Mouse (Mus musculus) midbrain, embryonic 10.5 days (tissue): ENCODE results near the gene Amigo3. TPM values are rescaled to one million over a fixed set of nuclear protein-coding genes. Genes with fewer than 3 reads are reported as not detected.

Experiments
- DNase-seq: peaks from one replicate; pipeline ENCODE4 v3.0.0-alpha.2; 2017; ENCODE audit warnings: low spot score
- H3K27ac ChIP-seq: fragments of 300-500 bp; sonication (generic); replicated peaks from 2 replicates; pipeline ENCODE4 v1.5.1; 2016; ENCODE audit warnings: mild to moderate bottlenecking
- H3K27me3 ChIP-seq: fragments of 300-500 bp; sonication (generic); 2 replicates; pipeline ENCODE4 v1.6.1; 2016; ENCODE audit warnings: low read depth, mild to moderate bottlenecking; ENCODE audit not compliant: poor library complexity, severe bottlenecking
- H3K36me3 ChIP-seq: fragments of 300-500 bp; sonication (generic); 2 replicates; pipeline ENCODE4 v1.6.1; 2016; ENCODE audit warnings: mild to moderate bottlenecking, moderate library complexity
- H3K4me1 ChIP-seq: fragments of 300-500 bp; sonication (generic); 2 replicates; pipeline ENCODE4 v1.6.1; 2016
- H3K4me3 ChIP-seq: fragments of 300-500 bp; sonication (generic); 2 replicates; pipeline ENCODE4 v1.5.1; 2016; ENCODE audit warnings: mild to moderate bottlenecking, moderate library complexity
- H3K9me3 ChIP-seq: fragments of 300-500 bp; sonication (generic); replicated peaks from 2 replicates; pipeline ENCODE4 v1.6.1; 2016; ENCODE audit warnings: mild to moderate bottlenecking
- WGBS: fragments of 180-500 bp; shearing (Covaris S2); methylation state at CpG from one replicate; pipeline ENCODE4 v1.1.7; 2016; 5-methylcytosine and 5-hydroxymethylcytosine counted together
- polyA plus RNA-seq: library from polyadenylated mRNA; unstranded; fragments of >200 nt; fragmentation: Nextera tagmentation; extraction: Ambion mirVana; gene quantifications from 2 replicates; pipeline ENCODE4 v1.2.1, GENCODE M21; 2016

Amigo3 gene
- polyA plus RNA-seq, 1 experiment from 2014 or later = 2.6 TPM

DNA sequence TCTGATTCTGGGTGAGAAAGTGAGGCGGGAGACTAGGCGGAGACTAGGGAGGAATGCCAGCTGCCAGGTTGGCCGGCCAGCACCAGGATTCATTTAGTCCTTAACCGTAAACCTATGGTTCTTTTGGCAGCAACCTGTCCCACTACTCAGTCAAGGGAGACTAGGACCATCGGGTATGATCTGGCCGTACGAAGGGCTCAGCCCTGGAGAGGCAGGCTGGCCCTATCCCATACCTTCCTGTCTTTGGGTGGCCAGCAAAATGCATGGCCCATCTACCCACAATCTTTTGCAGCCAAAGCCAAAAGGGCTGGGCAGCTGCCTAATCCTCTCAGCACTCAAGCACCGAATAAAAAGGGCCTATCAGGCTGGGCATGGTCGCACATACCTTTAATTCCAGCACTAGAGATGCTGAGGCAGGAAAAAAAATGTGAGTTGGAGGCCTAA lies 19.5 kb downstream of the Amigo3 start:
- 61% methylated on average over 9 of the region's 9 CpGs for WGBS
- Histone ChIP-seq H3K9me3 (no peaks in the 10 kb centered on the region), H3K27me3 (no peaks in the 10 kb centered on the region), H3K4me1 (peaks cover 21% of the 10 kb centered on the region), H3K27ac (peak overlapping the region; percentile 59), H3K36me3 (peaks cover 32% of the 10 kb centered on the region), H3K4me3 (no peak overlapping the region)
- DNase-seq = no peak

DNA sequence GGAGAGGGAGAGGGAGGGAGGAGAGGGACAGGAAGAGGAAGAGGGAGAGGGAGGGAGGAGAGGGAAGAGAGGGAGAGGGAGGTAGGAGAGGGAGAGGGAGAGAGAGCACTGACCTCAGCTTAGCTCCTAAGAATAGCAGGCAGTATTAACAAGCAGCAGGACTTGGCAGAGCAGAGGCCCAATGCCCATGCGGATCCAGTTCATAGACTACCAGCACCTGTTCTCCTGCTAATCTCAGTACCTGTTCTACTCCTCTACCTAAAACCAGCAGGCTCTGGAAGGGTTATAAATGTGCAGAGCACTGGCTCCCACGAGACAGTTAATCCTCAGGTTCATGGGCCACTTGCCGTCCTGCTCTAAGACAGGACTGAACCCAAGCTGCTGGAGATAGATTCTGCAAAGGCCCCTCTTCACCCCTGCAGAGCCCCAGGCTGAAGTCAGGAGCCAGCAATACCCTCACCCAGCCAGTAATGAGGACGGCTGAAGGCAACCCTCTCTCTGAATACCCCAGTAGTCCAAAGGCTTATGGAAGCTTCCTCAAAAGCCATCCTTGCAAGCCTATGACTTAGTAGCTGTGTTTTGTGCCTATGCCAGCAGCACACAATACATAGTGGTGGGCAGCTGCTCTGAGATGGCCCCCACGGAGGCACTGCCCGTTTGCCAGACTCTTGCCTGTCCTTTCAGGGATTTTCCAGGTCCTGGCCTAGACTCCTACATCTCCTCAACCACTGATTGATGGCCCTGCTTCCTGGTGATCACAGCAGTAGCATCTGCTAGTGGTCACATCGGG lies 20.4 kb downstream of the Amigo3 start:
- H3K27me3 ChIP-seq = no peaks in the 10 kb centered on the region
- peaks cover 30% of the 10 kb centered on the region for H3K4me1 ChIP-seq
- H3K36me3 ChIP-seq = peaks cover 32% of the 10 kb centered on the region
- DNase-seq = no peak
- H3K27ac ChIP-seq = peak overlapping the region; percentile 52
- H3K4me3 ChIP-seq = no peak overlapping the region
- H3K9me3 ChIP-seq = no peaks in the 10 kb centered on the region
- 69% methylated on average over 7 of the region's 7 CpGs for WGBS

DNA sequence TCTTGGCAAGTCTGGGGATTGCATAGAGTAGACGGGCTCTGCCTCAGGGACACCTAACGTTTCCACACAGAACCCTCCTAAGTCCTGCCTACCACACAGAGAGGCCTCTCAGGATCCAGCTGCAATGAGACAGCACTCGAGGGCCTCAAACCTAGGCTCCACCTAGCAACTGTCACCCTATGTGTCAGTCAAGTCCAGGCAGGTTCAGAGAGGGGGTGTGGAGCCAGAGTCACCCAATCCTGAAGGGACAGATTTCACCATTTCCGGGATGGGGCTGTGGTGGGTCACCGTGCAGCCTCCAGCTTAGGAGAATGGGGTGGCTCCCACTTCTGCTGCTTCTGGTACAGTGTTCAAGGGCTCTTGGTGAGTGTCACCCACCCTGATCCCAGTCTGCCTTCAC lies 27.2 kb downstream of the Amigo3 start, which contains the start of gene Mst1:
Gene Mst1, plus strand, starts transcription at position 269 of the 400 bp plus-strand sequence.
- no peak for DNase-seq
- Histone ChIP-seq H3K9me3 (no peaks in the 10 kb centered on the region), H3K4me1 (peaks cover 42% of the 10 kb centered on the region), H3K4me3 (peak within 1 kb of the TSS; percentile 77), H3K27ac (peak within 1 kb of the TSS; percentile 91), H3K36me3 (peaks cover 14% of the 10 kb centered on the region), H3K27me3 (peaks cover 53% of the 10 kb centered on the region)
- WGBS = 82% methylated on average over 5 of the region's 5 CpGs

DNA sequence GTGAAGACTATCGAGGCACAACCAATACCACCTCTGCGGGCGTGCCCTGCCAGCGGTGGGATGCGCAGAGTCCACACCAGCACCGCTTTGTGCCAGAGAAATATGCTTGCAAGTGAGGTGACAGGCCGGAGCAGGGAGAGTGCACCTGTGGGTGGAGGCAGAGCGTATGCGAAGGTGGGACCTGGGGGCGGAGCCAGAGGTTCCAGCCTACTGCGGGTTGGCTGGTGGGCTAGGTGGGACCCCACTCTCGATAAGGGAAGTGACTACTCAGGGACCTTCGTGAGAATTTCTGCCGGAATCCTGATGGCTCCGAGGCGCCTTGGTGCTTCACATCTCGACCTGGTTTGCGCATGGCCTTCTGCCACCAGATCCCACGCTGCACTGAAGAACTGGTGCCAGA lies 29.6 kb downstream of the Amigo3 start:
- peaks cover 53% of the 10 kb centered on the region for H3K27me3 ChIP-seq
- no peak for DNase-seq
- H3K4me3 ChIP-seq = peak overlapping the region; percentile 21
- peaks cover 38% of the 10 kb centered on the region for H3K36me3 ChIP-seq
- H3K9me3 ChIP-seq = no peaks in the 10 kb centered on the region
- H3K4me1 ChIP-seq = peaks cover 40% of the 10 kb centered on the region
- H3K27ac ChIP-seq = no peak overlapping the region
- WGBS = 6% methylated on average over 19 of the region's 19 CpGs

DNA sequence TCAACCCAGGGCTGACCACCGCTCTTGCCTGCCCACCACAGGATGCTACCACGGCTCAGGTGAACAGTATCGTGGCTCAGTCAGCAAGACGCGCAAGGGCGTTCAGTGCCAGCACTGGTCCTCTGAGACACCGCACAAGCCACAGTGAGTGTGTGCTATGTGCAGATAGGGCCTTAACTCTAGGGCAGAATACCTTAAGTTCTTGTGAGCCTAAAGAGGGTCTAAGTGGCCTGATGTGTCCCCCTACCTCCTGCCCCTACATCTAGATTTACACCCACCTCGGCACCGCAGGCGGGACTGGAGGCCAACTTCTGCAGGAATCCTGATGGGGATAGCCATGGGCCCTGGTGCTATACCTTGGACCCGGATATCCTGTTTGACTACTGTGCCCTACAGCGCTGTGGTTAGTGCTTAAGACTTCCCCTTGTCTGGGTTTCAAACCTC lies 30.1 kb downstream of the Amigo3 start, which contains the start of gene Rnf123:
Gene Rnf123, minus strand, starts transcription at position 359 of the 444 bp plus-strand sequence.
- Histone ChIP-seq H3K36me3 (peaks cover 43% of the 10 kb centered on the region), H3K4me1 (peaks cover 35% of the 10 kb centered on the region), H3K9me3 (no peaks in the 10 kb centered on the region), H3K27ac (no peak within 1 kb of the TSS), H3K27me3 (peaks cover 53% of the 10 kb centered on the region), H3K4me3 (peak within 1 kb of the TSS; percentile 21)
- DNase-seq = no peak
- 36% methylated on average over 12 of the region's 12 CpGs for WGBS

- Histone ChIP-seq H3K9me3 (no peaks in the 10 kb centered on the region), H3K4me1 (peaks cover 29% of the 10 kb centered on the region), H3K4me3 (no peak overlapping the region), H3K36me3 (peaks cover 48% of the 10 kb centered on the region), H3K27ac (no peak overlapping the region), H3K27me3 (peaks cover 53% of the 10 kb centered on the region)
- no peak for DNase-seq
- WGBS = 88% methylated on average over 6 of the region's 6 CpGs
Measured at GRCm38 (mm10) chr9:108083561-108083960, 30.6 kb downstream of the Amigo3 start.

DNA sequence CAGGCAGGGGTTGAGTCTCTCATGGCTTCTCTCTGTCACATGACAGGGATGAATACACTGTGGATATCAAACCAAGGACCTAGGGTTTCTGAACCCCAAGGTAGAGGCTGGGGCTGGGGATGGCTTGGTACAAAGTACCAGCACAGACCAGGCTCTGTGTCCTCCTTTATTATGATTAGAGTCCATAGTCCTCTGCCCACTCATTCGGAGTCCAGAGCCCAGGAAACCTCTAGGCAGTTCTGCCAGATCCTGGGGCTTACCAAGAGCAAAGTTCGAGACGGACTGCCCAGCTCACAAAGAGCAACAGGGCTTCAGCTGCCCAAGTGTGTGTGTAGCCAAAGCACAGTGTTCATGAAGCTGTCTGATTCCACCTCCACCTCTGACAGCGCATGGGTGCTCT lies 32.3 kb downstream of the Amigo3 start:
- Histone ChIP-seq H3K27me3 (peaks cover 48% of the 10 kb centered on the region), H3K4me3 (no peak overlapping the region), H3K9me3 (no peaks in the 10 kb centered on the region), H3K36me3 (peaks cover 65% of the 10 kb centered on the region), H3K4me1 (peaks cover 19% of the 10 kb centered on the region), H3K27ac (no peak overlapping the region)
- DNase-seq = no peak
- 98% methylated on average over 4 of the region's 4 CpGs for WGBS

DNA sequence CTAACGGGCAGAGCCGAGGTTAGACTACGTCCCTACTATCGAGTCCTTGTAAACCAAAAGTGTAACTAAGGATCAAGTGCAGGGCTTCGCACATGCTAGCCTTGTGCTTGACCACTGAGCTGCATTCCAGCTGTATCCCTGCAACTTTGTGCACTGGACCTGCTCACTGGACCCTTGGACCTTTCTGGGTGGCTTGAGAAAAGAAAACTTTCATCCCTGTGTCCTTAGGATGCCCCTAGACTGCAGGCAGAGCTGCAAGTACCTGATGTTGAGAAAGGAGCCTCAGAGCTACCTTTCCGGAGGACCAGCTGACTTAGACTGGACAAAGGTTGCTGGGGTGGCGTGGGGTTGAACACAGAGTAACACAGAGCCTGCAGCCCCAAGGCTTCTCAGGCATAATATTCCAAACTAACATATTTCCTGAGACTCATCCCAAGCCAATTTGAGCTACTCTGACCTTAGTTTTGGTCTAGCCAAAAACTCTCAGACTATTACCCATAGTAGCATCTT lies 37.7 kb downstream of the Amigo3 start:
- H3K9me3 ChIP-seq = no peaks in the 10 kb centered on the region
- H3K27ac ChIP-seq = no peak overlapping the region
- peaks cover 32% of the 10 kb centered on the region for H3K4me1 ChIP-seq
- peaks cover 73% of the 10 kb centered on the region for H3K36me3 ChIP-seq
- no peaks in the 10 kb centered on the region for H3K27me3 ChIP-seq
- 92% methylated on average over 7 of the region's 7 CpGs for WGBS
- H3K4me3 ChIP-seq = no peak overlapping the region
- no peak for DNase-seq

GRCm38 (mm10) chr9:108093586-108093985 lies 40.6 kb downstream of the Amigo3 start:
- Histone ChIP-seq H3K4me3 (peak overlapping the region; percentile 75), H3K27ac (peak overlapping the region; percentile 87), H3K27me3 (no peaks in the 10 kb centered on the region), H3K4me1 (peaks cover 42% of the 10 kb centered on the region), H3K36me3 (peaks cover 44% of the 10 kb centered on the region), H3K9me3 (no peaks in the 10 kb centered on the region)
- 72% methylated on average over 10 of the region's 10 CpGs for WGBS
- no peak for DNase-seq

DNA sequence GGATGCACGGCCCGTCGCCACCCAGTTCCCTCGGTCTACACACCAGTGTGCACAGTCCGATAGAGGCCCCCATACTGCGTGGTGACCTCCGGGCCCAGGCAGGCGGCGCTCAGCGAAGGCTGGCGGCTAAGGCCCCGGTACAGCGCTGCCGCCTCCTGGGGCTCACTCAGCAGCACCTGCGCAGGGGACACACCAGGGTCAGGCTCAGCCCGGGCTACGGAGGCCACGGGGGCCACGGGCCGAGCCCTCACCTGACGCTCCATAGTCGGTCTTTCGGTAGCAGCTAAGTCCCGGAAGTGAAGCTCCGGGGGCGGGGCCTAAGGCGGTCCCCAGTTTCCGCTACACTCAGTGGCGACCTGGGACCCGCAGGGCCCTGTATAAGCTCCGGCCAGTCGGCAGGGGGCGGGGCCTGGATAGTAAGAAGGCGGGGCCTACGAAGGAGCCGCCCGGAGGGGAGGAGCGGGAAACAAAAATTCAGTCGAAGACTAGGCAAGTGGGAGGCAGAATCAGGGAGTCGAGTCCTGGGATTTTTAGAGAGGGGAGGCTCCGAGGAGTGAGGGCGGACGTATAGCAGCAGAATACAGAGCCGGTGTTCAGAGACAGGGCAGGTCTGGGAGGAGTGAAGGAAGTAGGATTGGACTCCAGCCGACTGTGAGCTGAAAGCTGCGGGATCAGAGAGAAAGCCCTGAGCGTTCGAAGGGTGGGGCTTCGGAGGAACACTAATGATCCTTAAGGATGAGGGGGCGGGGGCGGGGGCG lies 41.4 kb downstream of the Amigo3 start, which contains the start of gene Apeh:
Gene Apeh, minus strand, starts transcription at position 423 of the 758 bp plus-strand sequence.
- under 1% methylated on average over 52 of the region's 52 CpGs for WGBS
- H3K4me1 ChIP-seq = peaks cover 42% of the 10 kb centered on the region
- H3K27me3 ChIP-seq = no peaks in the 10 kb centered on the region
- no peaks in the 10 kb centered on the region for H3K9me3 ChIP-seq
- H3K36me3 ChIP-seq = peaks cover 36% of the 10 kb centered on the region
- H3K27ac ChIP-seq = peak within 1 kb of the TSS; percentile 87
- peak; percentile 96 for DNase-seq
- peak within 1 kb of the TSS; percentile 75 for H3K4me3 ChIP-seq

DNA sequence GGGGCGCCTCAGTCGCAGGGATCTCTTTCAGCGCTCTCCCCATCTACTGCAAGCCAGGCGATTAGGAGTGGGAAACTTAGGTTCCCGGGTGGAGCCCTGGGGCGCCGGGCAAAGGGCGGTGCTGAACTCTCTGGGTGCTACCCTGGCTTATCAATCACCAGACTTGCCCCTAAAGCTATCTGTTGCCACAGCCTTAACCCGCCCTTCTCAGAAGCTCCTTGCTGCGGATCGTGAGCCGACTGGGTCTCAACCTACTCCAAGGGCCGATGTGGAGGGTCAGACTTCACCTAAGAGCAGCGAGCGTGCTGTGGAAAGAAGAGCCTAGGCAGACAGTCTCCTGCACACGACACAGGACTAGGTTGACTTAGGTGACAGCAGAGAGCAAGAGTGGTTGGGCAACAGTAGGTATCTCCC lies 42.0 kb downstream of the Amigo3 start:
- under 1% methylated on average over 16 of the region's 16 CpGs for WGBS
- no peak for DNase-seq
- no peaks in the 10 kb centered on the region for H3K27me3 ChIP-seq
- peaks cover 42% of the 10 kb centered on the region for H3K4me1 ChIP-seq
- peaks cover 30% of the 10 kb centered on the region for H3K36me3 ChIP-seq
- no peaks in the 10 kb centered on the region for H3K9me3 ChIP-seq
- H3K4me3 ChIP-seq = peak overlapping the region; percentile 75
- H3K27ac ChIP-seq = peak overlapping the region; percentile 87

DNA sequence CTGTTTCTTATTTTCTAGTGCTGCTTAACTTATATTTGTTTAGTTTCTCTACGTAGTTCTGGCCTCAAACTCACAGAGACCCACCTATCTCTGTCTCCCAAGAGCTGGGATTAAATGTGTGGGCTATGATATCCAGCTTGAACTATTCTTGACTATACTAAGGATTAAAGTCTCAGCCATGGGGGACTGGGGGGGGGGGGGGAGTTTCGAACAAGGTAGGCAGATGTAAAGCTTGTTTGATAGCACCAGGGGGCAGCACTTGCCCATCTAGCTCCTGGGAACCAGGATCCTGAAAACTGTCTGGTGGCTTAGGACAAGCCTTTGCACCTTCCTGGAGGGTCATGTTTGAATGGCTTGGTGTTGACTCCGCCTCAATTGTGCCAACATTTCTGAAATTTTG lies 42.6 kb downstream of the Amigo3 start:
- Histone ChIP-seq H3K36me3 (peaks cover 25% of the 10 kb centered on the region), H3K27me3 (no peaks in the 10 kb centered on the region), H3K27ac (0 out of 2 replicates have a peak overlapping the region, but pooled peaks have one; percentile 87), H3K4me3 (peak overlapping the region; percentile 75), H3K9me3 (no peaks in the 10 kb centered on the region), H3K4me1 (peaks cover 42% of the 10 kb centered on the region)
- peak; percentile 70 for DNase-seq
- 10% methylated on average over 3 of the region's 3 CpGs for WGBS
